Mouse (Mus musculus) myocyte (in vitro differentiated cells): Measurements from ENCODE around the gene Abca13. TPM values are rescaled to one million over a fixed set of nuclear protein-coding genes. Genes with fewer than 3 reads are reported as not detected.
"Not testable (repeated sequence)": the region's sequence is repeated elsewhere in the genome, so short reads cannot be mapped to it uniquely, and the experiment has no call there.

ENCODE experiments used
- H3K27me3 ChIP-seq: one replicate; pipeline ENCODE4 v1.6.1; 2011; ENCODE audit not compliant: control insufficient read depth, insufficient read depth, insufficient read length
- H3K36me3 ChIP-seq: one replicate; pipeline ENCODE4 v1.6.1; 2011; ENCODE audit not compliant: control insufficient read depth, insufficient read depth
- H3K4me2 ChIP-seq: one replicate; pipeline ENCODE4 v1.6.1; 2011; ENCODE audit warnings: low read depth, control low read depth
- H3K4me3 ChIP-seq: one replicate; pipeline ENCODE4 v1.5.1; 2011; ENCODE audit warnings: mild to moderate bottlenecking, control low read depth, moderate library complexity
- H3K79me2 ChIP-seq: one replicate; pipeline ENCODE4 v1.6.1; 2011; ENCODE audit not compliant: control insufficient read depth, insufficient read depth
- H3ac ChIP-seq: one replicate; pipeline ENCODE4 v1.6.1; 2011; ENCODE audit not compliant: control insufficient read depth, insufficient read length
- CEBPB ChIP-seq: IDR thresholded peaks from 2 replicates; pipeline ENCODE4 v1.6.1; 2011; ENCODE audit warnings: mild to moderate bottlenecking, moderate library complexity; ENCODE audit not compliant: poor library complexity, insufficient read depth, severe bottlenecking
- E2F4 ChIP-seq: IDR thresholded peaks from one replicate; pipeline ENCODE4 v1.6.1; 2011; ENCODE audit warnings: mild to moderate bottlenecking, control low read depth, moderate library complexity; ENCODE audit not compliant: insufficient read depth
- MAX ChIP-seq: IDR thresholded peaks from one replicate; pipeline ENCODE4 v1.6.1; 2011; ENCODE audit warnings: low read depth, mild to moderate bottlenecking, control low read depth
- MYOD1 ChIP-seq, 3 experiments: IDR thresholded peaks; one replicate each; pipeline ENCODE4 v1.6.1; 2011; ENCODE audit warnings: control low read depth in 2 of 3, low read depth in 2 of 3, mild to moderate bottlenecking in 2 of 3, moderate library complexity in 1 of 3; ENCODE audit not compliant: insufficient read length in 2 of 3, control insufficient read depth in 1 of 3
- MYOG ChIP-seq, 3 experiments: IDR thresholded peaks; one replicate each; pipeline ENCODE4 v1.6.1; 2011; ENCODE audit warnings: control low read depth in 2 of 3, low read depth in 2 of 3, mild to moderate bottlenecking in 2 of 3; ENCODE audit not compliant: insufficient read length in 2 of 3, control insufficient read depth in 1 of 3, insufficient read depth in 1 of 3
- POLR2A ChIP-seq: IDR thresholded peaks from one replicate; pipeline ENCODE4 v1.6.1; 2011; ENCODE audit warnings: low read depth, mild to moderate bottlenecking, control low read depth, moderate library complexity; ENCODE audit not compliant: insufficient read length
- POLR2AphosphoS2 ChIP-seq: IDR thresholded peaks from one replicate; pipeline ENCODE4 v1.6.1; 2011; ENCODE audit warnings: low read depth, control low read depth; ENCODE audit not compliant: insufficient read length
- REST ChIP-seq: IDR thresholded peaks from one replicate; pipeline ENCODE4 v1.6.1; 2011; ENCODE audit warnings: mild to moderate bottlenecking, control low read depth, moderate library complexity; ENCODE audit not compliant: insufficient read depth, insufficient read length
- SRF ChIP-seq: IDR thresholded peaks from one replicate; pipeline ENCODE4 v1.6.1; 2011; ENCODE audit warnings: low read depth; ENCODE audit not compliant: control insufficient read depth, insufficient read length
- TCF12 ChIP-seq: IDR thresholded peaks from one replicate; pipeline ENCODE4 v1.6.1; 2011; ENCODE audit warnings: mild to moderate bottlenecking, control low read depth; ENCODE audit not compliant: poor library complexity, insufficient read depth, severe bottlenecking
- TCF3 ChIP-seq: IDR thresholded peaks from one replicate; pipeline ENCODE4 v1.6.1; 2011; ENCODE audit warnings: low read depth, control low read depth; ENCODE audit not compliant: insufficient read length
- USF1 ChIP-seq: IDR thresholded peaks from one replicate; pipeline ENCODE4 v1.6.1; 2011; ENCODE audit warnings: low read depth, mild to moderate bottlenecking, control low read depth, moderate library complexity
- polyA plus RNA-seq: library from polyadenylated mRNA; unstranded; fragments of >200 nt; fragmentation: generic; extraction: Trizol; gene quantifications from one replicate; pipeline ENCODE4 v1.2.1, GENCODE M21; 2012; ENCODE audit warnings: missing spikeins

The Abca13 gene
- 0.05 TPM for polyA plus RNA-seq

GRCm38 (mm10) chr11:9191555-9192131, at the start of gene Abca13:
Abca13 (plus strand) TSS chr11:9191942.
- TF ChIP-seq USF1 (no peak), MYOG (IDR thresholded peaks at IDR 0.05; ENCODE audit: control insufficient read depth in 1 of 3, insufficient read depth in 1 of 3, insufficient read length in 2 of 3, low read depth in 2 of 3) (no peak), TCF3 (no peak), CEBPB (no peak), POLR2A (no peak), E2F4 (no peak), TCF12 (no peak), MYOD1 (IDR thresholded peaks at IDR 0.05; ENCODE audit: control insufficient read depth in 1 of 3, insufficient read length in 2 of 3, low read depth in 2 of 3) (no peak), SRF (no peak), POLR2AphosphoS2 (no peak), MAX (no peak), REST (no peak)
- Histone ChIP-seq H3K4me3 (no peak within 1 kb of the TSS), H3K27me3 (no peaks in the 10 kb centered on the region), H3K36me3 (no peaks in the 10 kb centered on the region), H3K4me2 (no peak within 1 kb of the TSS), H3ac (no peak within 1 kb of the TSS), H3K79me2 (no peaks in the 10 kb centered on the region)

DNA sequence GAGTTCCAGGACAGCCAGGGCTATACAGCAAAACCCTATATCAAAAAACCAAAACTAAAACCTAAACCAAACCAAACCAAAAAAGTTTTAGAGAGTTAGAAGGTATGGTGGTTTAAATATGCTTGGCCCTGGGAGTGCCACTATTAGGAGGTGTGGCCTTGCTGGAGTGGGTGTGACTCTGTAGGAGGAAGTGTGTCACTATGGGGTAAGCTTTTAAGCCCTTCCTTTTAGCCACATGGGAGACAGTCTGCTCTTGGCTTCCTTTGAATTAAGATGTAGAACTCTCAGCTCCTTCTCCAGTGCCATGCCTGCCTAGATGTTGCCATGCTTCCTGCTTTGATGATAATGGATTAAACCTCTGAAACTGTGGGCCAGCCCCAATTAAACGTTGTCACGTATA, 46.6 kb upstream of the Abca13 start:
- Histone ChIP-seq H3ac (no peak overlapping the region), H3K4me2 (no peak overlapping the region), H3K79me2 (no peaks in the 10 kb centered on the region), H3K36me3 (no peaks in the 10 kb centered on the region), H3K4me3 (no peak overlapping the region), H3K27me3 (no peaks in the 10 kb centered on the region)
- TF ChIP-seq CEBPB (no peak), POLR2A (no peak), MAX (no peak), MYOG (IDR thresholded peaks at IDR 0.05; ENCODE audit: control insufficient read depth in 1 of 3, insufficient read depth in 1 of 3, insufficient read length in 2 of 3, low read depth in 2 of 3) (no peak), SRF (no peak), REST (no peak), TCF12 (no peak), USF1 (no peak), MYOD1 (IDR thresholded peaks at IDR 0.05; ENCODE audit: control insufficient read depth in 1 of 3, insufficient read length in 2 of 3, low read depth in 2 of 3) (no peak), E2F4 (no peak)

DNA sequence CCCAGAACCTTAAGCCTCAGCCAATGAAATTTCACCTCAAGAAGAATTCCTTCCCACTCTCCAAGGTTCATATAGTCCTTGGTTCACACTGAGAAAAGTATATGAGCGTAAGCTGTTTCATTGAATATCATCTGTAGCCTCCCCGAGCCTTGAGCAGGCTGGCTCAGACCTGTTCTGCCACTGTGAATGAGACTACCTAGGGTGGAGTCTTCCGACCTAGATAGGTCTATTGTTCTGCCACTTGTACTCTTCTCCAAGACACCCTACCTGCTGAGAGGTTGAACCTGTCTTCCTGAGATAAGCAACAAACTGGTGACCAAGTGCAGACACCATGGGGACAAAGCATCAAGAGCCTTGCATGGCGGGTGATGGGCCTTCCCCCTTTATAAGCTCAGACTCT, 45.6 kb upstream of the Abca13 start:
- TF ChIP-seq SRF (no peak), TCF12 (no peak), E2F4 (no peak), MAX (no peak), POLR2AphosphoS2 (no peak), CEBPB (no peak), REST (no peak), MYOD1 (IDR thresholded peaks at IDR 0.05; ENCODE audit: control insufficient read depth in 1 of 3, insufficient read length in 2 of 3, low read depth in 2 of 3) (no peak), TCF3 (no peak), USF1 (no peak), MYOG (IDR thresholded peaks at IDR 0.05; ENCODE audit: control insufficient read depth in 1 of 3, insufficient read depth in 1 of 3, insufficient read length in 2 of 3, low read depth in 2 of 3) (no peak)
- Histone ChIP-seq H3K4me3 (no peak overlapping the region), H3K79me2 (no peaks in the 10 kb centered on the region), H3K36me3 (no peaks in the 10 kb centered on the region), H3K27me3 (no peaks in the 10 kb centered on the region), H3ac (no peak overlapping the region), H3K4me2 (no peak overlapping the region)

GRCm38 (mm10) chr11:9146683-9147082, 45.1 kb upstream of the Abca13 start:
- no peak for TF ChIP-seq TCF12
- Histone ChIP-seq H3K36me3 (no peaks in the 10 kb centered on the region), H3ac (no peak overlapping the region), H3K27me3 (no peaks in the 10 kb centered on the region), H3K4me2 (no peak overlapping the region), H3K79me2 (no peaks in the 10 kb centered on the region), H3K4me3 (no peak overlapping the region)

GRCm38 (mm10) chr11:9148206-9148605, 43.5 kb upstream of the Abca13 start:
- H3K36me3 ChIP-seq: no peaks in the 10 kb centered on the region
- no peaks in the 10 kb centered on the region for H3K27me3 ChIP-seq
- no peak overlapping the region for H3K4me2 ChIP-seq
- no peak overlapping the region for H3K4me3 ChIP-seq
- H3K79me2 ChIP-seq: no peaks in the 10 kb centered on the region
- TF ChIP-seq POLR2AphosphoS2: no peak
- no peak for TF ChIP-seq MYOG (IDR thresholded peaks at IDR 0.05; ENCODE audit: control insufficient read depth in 1 of 3, insufficient read depth in 1 of 3, insufficient read length in 2 of 3, low read depth in 2 of 3)
- TF ChIP-seq POLR2A: no peak
- TF ChIP-seq CEBPB: no peak
- TF ChIP-seq MYOD1 (IDR thresholded peaks at IDR 0.05; ENCODE audit: control insufficient read depth in 1 of 3, insufficient read length in 2 of 3, low read depth in 2 of 3): no peak
- no peak for TF ChIP-seq USF1
- TF ChIP-seq REST: no peak
- TF ChIP-seq E2F4: no peak
- no peak for TF ChIP-seq SRF
- no peak for TF ChIP-seq TCF3
- TF ChIP-seq MAX: no peak
- no peak for TF ChIP-seq TCF12
- no peak overlapping the region for H3ac ChIP-seq

GRCm38 (mm10) chr11:9150403-9150802, 41.3 kb upstream of the Abca13 start:
- H3K27me3 ChIP-seq, H3K79me2 ChIP-seq, H3K36me3 ChIP-seq, H3K4me2 ChIP-seq, H3ac ChIP-seq, H3K4me3 ChIP-seq: not testable (repeated sequence)
